Mouse (Mus musculus) E14TG2a.4 (cell line): ENCODE data around the gene Hist1h4d.
"Not testable (repeated sequence)": the region's sequence is repeated elsewhere in the genome, so short reads cannot be mapped to it uniquely, and the experiment has no call there.

Experiments used
- H3K27me3 ChIP-seq: 2 replicates; pipeline ENCODE4 v1.6.1; 2014; ENCODE audit warnings: low read length, control low read depth; ENCODE audit not compliant: insufficient read depth
- H3K36me3 ChIP-seq: 2 replicates; pipeline ENCODE4 v1.6.1; 2014; ENCODE audit warnings: low read length, control low read depth; ENCODE audit not compliant: insufficient read depth
- H3K4me1 ChIP-seq: replicated peaks from 2 replicates; pipeline ENCODE4 v1.6.1; 2014; ENCODE audit warnings: low read depth, low read length, control low read depth
- H3K4me3 ChIP-seq: replicated peaks from 2 replicates; pipeline ENCODE4 v1.5.1; 2014; ENCODE audit warnings: mild to moderate bottlenecking, low read length
- H3K9me3 ChIP-seq: 2 replicates; pipeline ENCODE4 v1.6.1; 2014; ENCODE audit warnings: low read length, control low read depth
- CTCF ChIP-seq: conservative IDR thresholded peaks from 2 replicates; pipeline ENCODE4 v1.5.1; 2014; ENCODE audit warnings: low read length
- NANOG ChIP-seq: IDR thresholded peaks from 2 replicates; pipeline ENCODE4 v1.6.1; 2014; ENCODE audit warnings: borderline replicate concordance, low read length, mixed read lengths
- POU5F1 ChIP-seq: IDR thresholded peaks from 2 replicates; pipeline ENCODE4 v1.6.1; 2014; ENCODE audit warnings: low read length, borderline replicate concordance

Gene Hist1h4d

GRCm38 (mm10) chr13:23591206-23591605, 9.8 kb downstream of the Hist1h4d start:
- H3K4me3 ChIP-seq, result no peak overlapping the region
- peaks cover 59% of the 10 kb centered on the region for H3K4me1 ChIP-seq
- peaks cover 36% of the 10 kb centered on the region for H3K9me3 ChIP-seq
- TF ChIP-seq POU5F1, result no peak
- TF ChIP-seq CTCF, result no peak
- TF ChIP-seq NANOG, result no peak
- H3K36me3 ChIP-seq, result no peaks in the 10 kb centered on the region
- H3K27me3 ChIP-seq, result no peaks in the 10 kb centered on the region

GRCm38 (mm10) chr13:23591886-23592285, 10.5 kb downstream of the Hist1h4d start:
- H3K27me3 ChIP-seq, H3K4me3 ChIP-seq, H3K36me3 ChIP-seq: not testable (repeated sequence)
- H3K4me1 ChIP-seq, result peaks cover 61% of the 10 kb centered on the region
- peaks cover 36% of the 10 kb centered on the region for H3K9me3 ChIP-seq

GRCm38 (mm10) chr13:23592614-23593013, 11.2 kb downstream of the Hist1h4d start:
- H3K36me3 ChIP-seq, result no peaks in the 10 kb centered on the region
- no peaks in the 10 kb centered on the region for H3K27me3 ChIP-seq
- TF ChIP-seq NANOG (no peak), POU5F1 (no peak), CTCF (no peak)
- peaks cover 36% of the 10 kb centered on the region for H3K9me3 ChIP-seq
- no peak overlapping the region for H3K4me3 ChIP-seq
- peaks cover 61% of the 10 kb centered on the region for H3K4me1 ChIP-seq

- Histone ChIP-seq H3K4me3 (no peak overlapping the region), H3K36me3 (no peaks in the 10 kb centered on the region), H3K4me1 (peaks cover 58% of the 10 kb centered on the region), H3K9me3 (peaks cover 36% of the 10 kb centered on the region), H3K27me3 (no peaks in the 10 kb centered on the region)
- TF ChIP-seq NANOG (no peak), CTCF (no peak), POU5F1 (no peak)
Observed at GRCm38 (mm10) chr13:23593051-23593770, 11.8 kb downstream of the Hist1h4d start.

GRCm38 (mm10) chr13:23595185-23595584, 13.8 kb downstream of the Hist1h4d start:
- Histone ChIP-seq H3K9me3 (peaks cover 36% of the 10 kb centered on the region), H3K4me3 (no peak overlapping the region), H3K4me1 (peaks cover 47% of the 10 kb centered on the region), H3K36me3 (no peaks in the 10 kb centered on the region), H3K27me3 (no peaks in the 10 kb centered on the region)
- TF ChIP-seq POU5F1 (no peak), NANOG (no peak), CTCF (no peak)

- no peaks in the 10 kb centered on the region for H3K36me3 ChIP-seq
- H3K4me1 ChIP-seq, result peaks cover 47% of the 10 kb centered on the region
- H3K4me3 ChIP-seq, result no peak overlapping the region
- no peaks in the 10 kb centered on the region for H3K27me3 ChIP-seq
- peaks cover 33% of the 10 kb centered on the region for H3K9me3 ChIP-seq
- TF ChIP-seq NANOG (peak; percentile 22; the same call in 1 of the 2 replicates), POU5F1 (no peak)
Observed at GRCm38 (mm10) chr13:23595622-23596372, 14.4 kb downstream of the Hist1h4d start.

- peaks cover 14% of the 10 kb centered on the region for H3K9me3 ChIP-seq
- H3K27me3 ChIP-seq, result no peaks in the 10 kb centered on the region
- no peak overlapping the region for H3K4me3 ChIP-seq
- H3K4me1 ChIP-seq, result peaks cover 40% of the 10 kb centered on the region
- H3K36me3 ChIP-seq, result no peaks in the 10 kb centered on the region
- TF ChIP-seq POU5F1 (no peak), NANOG (no peak), CTCF (peak; percentile 65)
Observed at GRCm38 (mm10) chr13:23597957-23598356, 16.6 kb downstream of the Hist1h4d start.

GRCm38 (mm10) chr13:23603182-23603699, 21.8 kb downstream of the Hist1h4d start:
- H3K36me3 ChIP-seq, result no peaks in the 10 kb centered on the region
- peaks cover 6% of the 10 kb centered on the region; the same call in 1 of the 2 replicates for H3K27me3 ChIP-seq
- H3K4me1 ChIP-seq, result no peaks in the 10 kb centered on the region
- H3K4me3 ChIP-seq, result no peak overlapping the region
- H3K9me3 ChIP-seq, result no peaks in the 10 kb centered on the region
- TF ChIP-seq NANOG (no peak), POU5F1 (no peak), CTCF (no peak)
